Mouse (Mus musculus) hindbrain, embryonic 11.5 days (tissue): Measurements from ENCODE around the gene Grk6. TPM values are rescaled to one million over a fixed set of nuclear protein-coding genes. Genes with fewer than 3 reads are reported as not detected.
A peak's percentile ranks its signal among the peaks of the same experiment; 100 is the strongest.

ENCODE experiments used
- ATAC-seq: fragments of 200-750 bp; cut with Nextera tagmentation; 2 replicates; pipeline ENCODE4 v1.8.0; 2017; ENCODE audit warnings: mild to moderate bottlenecking, moderate TSS enrichment, moderate library complexity; ENCODE audit not compliant: low FRiP score
- DNase-seq: peaks from one replicate; pipeline ENCODE4 v3.0.0-alpha.2; 2015; ENCODE audit warnings: low spot score
- H3K27ac ChIP-seq: fragments of 300-500 bp; sonication (generic); 2 replicates; pipeline ENCODE4 v1.5.1; 2014; ENCODE audit warnings: mild to moderate bottlenecking, low read depth, low read length
- H3K27me3 ChIP-seq: fragments of 300-500 bp; sonication (generic); 2 replicates; pipeline ENCODE4 v1.6.1; 2014; ENCODE audit warnings: mild to moderate bottlenecking, low read length, moderate library complexity, mixed read lengths; ENCODE audit not compliant: control insufficient read depth, insufficient read depth
- H3K36me3 ChIP-seq: fragments of 300-500 bp; sonication (generic); 2 replicates; pipeline ENCODE4 v1.6.1; 2014; ENCODE audit warnings: mild to moderate bottlenecking, low read length, moderate library complexity, mixed read lengths; ENCODE audit not compliant: control insufficient read depth, insufficient read depth
- H3K4me1 ChIP-seq: fragments of 300-500 bp; sonication (generic); replicated peaks from 2 replicates; pipeline ENCODE4 v1.6.1; 2014; ENCODE audit warnings: low read length, mixed read lengths; ENCODE audit not compliant: control insufficient read depth, insufficient read depth
- H3K4me2 ChIP-seq: fragments of 300-500 bp; sonication (generic); replicated peaks from 2 replicates; pipeline ENCODE4 v1.6.1; 2014; ENCODE audit warnings: mild to moderate bottlenecking, low read depth, low read length
- H3K4me3 ChIP-seq: fragments of 300-500 bp; sonication (generic); 2 replicates; pipeline ENCODE4 v1.5.1; 2014; ENCODE audit warnings: low read depth, low read length
- H3K9ac ChIP-seq: fragments of 300-500 bp; sonication (generic); 2 replicates; pipeline ENCODE4 v1.6.1; 2014; ENCODE audit warnings: low read depth, low read length
- H3K9me3 ChIP-seq: fragments of 300-500 bp; sonication (generic); 2 replicates; pipeline ENCODE4 v1.6.1; 2016; ENCODE audit warnings: low read length; ENCODE audit not compliant: control insufficient read depth
- WGBS: fragments of 180-500 bp; shearing (Covaris S2); extraction: QIAGEN DNeasy Blood & Tissue Kit; methylation state at CpG from one replicate; pipeline ENCODE4 v1.1.7; 2014; 5-methylcytosine and 5-hydroxymethylcytosine counted together
- polyA plus RNA-seq: library from polyadenylated mRNA; unstranded; fragments of >200 nt; fragmentation: Nextera tagmentation; extraction: Ambion mirVana; gene quantifications from 2 replicates; pipeline ENCODE4 v1.2.1, GENCODE M21; 2014

Gene Grk6
- polyA plus RNA-seq, 1 experiment from 2014 or later, result 37.6 TPM

DNA sequence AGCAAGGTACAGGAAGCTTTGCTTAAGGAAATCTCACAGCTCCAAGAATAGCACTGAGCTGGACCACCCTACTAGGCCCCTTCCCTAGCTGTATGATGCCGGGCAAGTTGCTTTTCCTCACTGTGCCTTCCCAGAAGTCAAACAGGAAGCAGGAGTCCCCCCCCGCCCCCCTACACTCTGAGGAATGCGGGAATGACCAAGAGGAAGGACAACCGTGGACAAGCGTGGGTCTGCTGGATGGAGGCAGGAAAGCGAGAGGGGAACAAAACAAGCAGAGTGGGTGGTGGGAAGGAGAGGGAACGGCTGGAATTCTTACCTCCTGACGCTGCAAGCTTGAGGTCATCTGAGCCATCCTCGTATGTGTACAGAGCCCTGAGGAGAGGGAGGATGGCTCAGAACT lies 38.2 kb downstream of the Grk6 start:
- Histone ChIP-seq H3K27me3 (no peaks in the 10 kb centered on the region), H3K9me3 (no peaks in the 10 kb centered on the region), H3K9ac (no peak overlapping the region), H3K4me3 (peak overlapping the region; percentile 4; the same call in 1 of the 2 replicates), H3K36me3 (peaks cover 24% of the 10 kb centered on the region), H3K27ac (peak overlapping the region; percentile 99), H3K4me1 (peaks cover 31% of the 10 kb centered on the region), H3K4me2 (peak overlapping the region; percentile 26)
- ATAC-seq (no peak), DNase-seq (no peak)
- WGBS, result 56% methylated on average over 9 of the region's 9 CpGs

DNA sequence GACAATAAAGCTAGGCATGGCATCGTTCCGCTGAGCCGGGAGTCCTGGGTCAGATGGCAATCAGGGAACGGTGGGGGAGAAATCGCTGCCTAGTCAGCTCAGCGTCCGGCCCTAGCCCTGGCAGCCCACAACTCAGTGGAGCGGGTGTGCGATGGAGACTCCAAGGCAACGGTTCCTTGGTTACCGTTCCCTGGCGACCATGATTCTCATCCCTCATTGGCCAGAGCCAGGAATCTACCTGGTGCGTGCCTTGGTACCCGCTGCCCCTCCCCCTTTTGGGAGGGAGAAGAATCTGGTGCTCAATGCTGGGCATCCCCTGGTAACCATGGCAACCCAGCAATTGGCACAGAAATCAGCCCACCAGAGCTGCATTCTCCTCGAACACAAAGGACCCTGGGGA lies 38.7 kb downstream of the Grk6 start:
- peak overlapping the region; percentile 96 for H3K4me2 ChIP-seq
- peak overlapping the region; percentile 4; the same call in 1 of the 2 replicates for H3K4me3 ChIP-seq
- 23% methylated on average over 13 of the region's 15 CpGs for WGBS
- no peaks in the 10 kb centered on the region for H3K9me3 ChIP-seq
- no peaks in the 10 kb centered on the region for H3K27me3 ChIP-seq
- peak overlapping the region; percentile 99 for H3K27ac ChIP-seq
- no peak overlapping the region for H3K9ac ChIP-seq
- peak; percentile 31; the same call in 1 of the 2 replicates for ATAC-seq
- peak; percentile 88 for DNase-seq
- peaks cover 31% of the 10 kb centered on the region for H3K4me1 ChIP-seq
- H3K36me3 ChIP-seq, result peaks cover 24% of the 10 kb centered on the region

DNA sequence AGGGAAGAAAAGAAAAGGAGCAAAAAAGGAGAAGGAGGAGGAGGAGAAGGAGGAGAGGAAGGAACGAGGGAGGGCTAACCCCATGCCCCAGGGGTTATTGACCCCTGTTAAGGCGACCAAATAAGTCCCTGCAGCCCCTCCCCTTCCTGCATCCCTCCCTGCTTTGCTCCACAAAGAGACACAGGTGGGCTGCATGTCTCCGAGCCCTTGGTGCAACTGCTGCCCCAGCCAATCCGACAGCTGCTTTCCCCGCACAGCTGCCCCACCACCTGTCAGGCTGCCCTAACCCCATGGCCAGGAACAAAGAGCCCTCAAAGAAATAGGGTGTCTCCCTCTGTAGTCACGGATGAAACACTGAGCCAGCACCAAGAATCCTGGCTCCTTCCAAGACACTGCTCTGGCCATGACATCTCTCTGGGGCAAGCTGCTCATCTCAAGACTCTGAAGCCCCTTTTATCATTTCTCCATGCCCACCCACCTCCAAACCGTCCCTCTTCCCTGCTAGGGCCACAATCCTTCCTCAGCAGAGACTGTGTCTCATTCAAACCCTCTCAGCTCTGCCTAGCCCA lies 39.7 kb downstream of the Grk6 start:
- Histone ChIP-seq H3K36me3 (peaks cover 18% of the 10 kb centered on the region), H3K27ac (peak overlapping the region; percentile 99), H3K9ac (peak overlapping the region; percentile 100), H3K4me3 (peak overlapping the region; percentile 99), H3K27me3 (no peaks in the 10 kb centered on the region), H3K4me2 (peak overlapping the region; percentile 96), H3K4me1 (peaks cover 28% of the 10 kb centered on the region), H3K9me3 (no peaks in the 10 kb centered on the region)
- 19% methylated on average over 7 of the region's 7 CpGs for WGBS
- ATAC-seq (no peak), DNase-seq (peak; percentile 37)

DNA sequence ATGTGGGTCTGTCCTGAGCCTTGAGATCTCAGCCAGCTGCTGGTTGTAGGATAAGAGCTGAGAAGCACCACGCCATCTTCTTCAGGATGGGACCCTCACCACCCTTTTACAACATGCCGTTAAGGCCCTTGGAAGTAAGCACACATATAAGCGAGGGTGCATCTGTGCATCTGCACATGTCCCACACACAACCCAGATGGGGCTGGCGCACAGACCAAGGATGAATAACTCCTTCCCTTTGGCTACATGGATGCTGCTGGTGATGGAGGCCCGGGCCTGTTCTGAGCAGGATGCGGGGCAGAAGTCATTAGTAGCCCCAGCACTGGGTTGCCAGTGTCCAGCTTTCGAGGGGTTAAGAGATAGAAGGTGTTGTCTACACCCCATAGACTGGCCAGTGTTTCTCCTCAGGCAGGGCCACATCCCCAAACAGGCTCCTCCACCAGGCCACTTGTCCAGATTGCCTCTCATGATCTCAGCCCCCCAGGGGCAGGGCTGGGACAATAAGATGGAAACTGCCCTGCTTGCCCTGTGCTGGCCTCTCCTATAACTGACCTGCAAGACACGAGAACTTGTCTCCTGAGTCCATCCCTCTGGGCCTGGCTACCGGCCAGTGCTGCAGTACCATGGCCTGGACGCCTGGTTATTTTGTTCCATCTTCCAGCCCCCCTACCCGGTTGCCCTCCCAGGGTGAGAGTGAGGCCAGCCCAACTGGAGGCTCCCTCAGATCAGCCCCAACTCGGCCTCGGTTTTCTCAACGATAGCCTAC lies 41.3 kb downstream of the Grk6 start:
- DNase-seq (peak; percentile 50), ATAC-seq (no peak)
- Histone ChIP-seq H3K9ac (peak overlapping the region; percentile 100), H3K9me3 (no peaks in the 10 kb centered on the region), H3K4me1 (peaks cover 28% of the 10 kb centered on the region), H3K27ac (peak overlapping the region; percentile 99), H3K27me3 (no peaks in the 10 kb centered on the region), H3K36me3 (peaks cover 8% of the 10 kb centered on the region), H3K4me3 (peak overlapping the region; percentile 99), H3K4me2 (peak overlapping the region; percentile 96)
- 38% methylated on average over 14 of the region's 14 CpGs for WGBS

DNA sequence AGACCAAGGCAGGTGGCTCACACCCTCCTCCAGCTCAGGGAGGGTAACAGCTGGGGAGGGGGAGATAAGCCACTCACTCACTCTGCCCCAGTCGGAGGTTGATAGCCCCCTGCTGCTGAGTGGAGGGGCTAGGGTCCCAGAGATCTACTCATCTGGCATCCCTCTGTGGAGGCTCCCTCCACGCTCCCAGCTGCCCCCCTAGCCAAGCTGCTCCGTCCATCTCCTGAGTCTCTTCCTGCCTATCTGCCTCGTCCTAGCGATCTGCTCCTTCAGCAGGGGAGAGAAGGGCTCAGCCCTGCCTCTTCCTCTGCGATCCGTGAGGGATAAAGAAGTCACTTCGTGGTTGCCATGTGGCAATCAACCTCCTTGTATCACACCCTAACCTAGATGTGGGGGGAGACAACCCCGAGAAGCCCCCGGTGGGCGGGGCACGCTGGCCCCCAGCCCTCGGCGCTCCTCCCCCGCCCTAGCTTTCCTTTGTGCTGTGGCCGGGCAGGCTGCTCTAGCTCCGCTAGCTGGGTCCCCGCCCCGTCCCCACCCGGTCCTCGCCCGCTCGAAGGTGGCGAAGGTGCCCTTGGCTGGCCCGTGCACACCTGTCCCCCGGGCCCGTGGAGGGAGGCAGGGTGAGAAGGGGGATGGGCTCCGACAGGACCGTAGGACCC lies 42.2 kb downstream of the Grk6 start:
- WGBS, result 0% methylated on average over 24 of the region's 29 CpGs
- H3K9ac ChIP-seq, result peak overlapping the region; percentile 100
- peak overlapping the region; percentile 99 for H3K27ac ChIP-seq
- peak; percentile 58 for ATAC-seq
- H3K27me3 ChIP-seq, result no peaks in the 10 kb centered on the region
- no peaks in the 10 kb centered on the region for H3K9me3 ChIP-seq
- H3K4me1 ChIP-seq, result peaks cover 28% of the 10 kb centered on the region
- DNase-seq, result peak; percentile 76
- peak overlapping the region; percentile 99 for H3K4me3 ChIP-seq
- H3K4me2 ChIP-seq, result peak overlapping the region; percentile 96
- H3K36me3 ChIP-seq, result peaks cover 8% of the 10 kb centered on the region; the same call in 1 of the 2 replicates

DNA sequence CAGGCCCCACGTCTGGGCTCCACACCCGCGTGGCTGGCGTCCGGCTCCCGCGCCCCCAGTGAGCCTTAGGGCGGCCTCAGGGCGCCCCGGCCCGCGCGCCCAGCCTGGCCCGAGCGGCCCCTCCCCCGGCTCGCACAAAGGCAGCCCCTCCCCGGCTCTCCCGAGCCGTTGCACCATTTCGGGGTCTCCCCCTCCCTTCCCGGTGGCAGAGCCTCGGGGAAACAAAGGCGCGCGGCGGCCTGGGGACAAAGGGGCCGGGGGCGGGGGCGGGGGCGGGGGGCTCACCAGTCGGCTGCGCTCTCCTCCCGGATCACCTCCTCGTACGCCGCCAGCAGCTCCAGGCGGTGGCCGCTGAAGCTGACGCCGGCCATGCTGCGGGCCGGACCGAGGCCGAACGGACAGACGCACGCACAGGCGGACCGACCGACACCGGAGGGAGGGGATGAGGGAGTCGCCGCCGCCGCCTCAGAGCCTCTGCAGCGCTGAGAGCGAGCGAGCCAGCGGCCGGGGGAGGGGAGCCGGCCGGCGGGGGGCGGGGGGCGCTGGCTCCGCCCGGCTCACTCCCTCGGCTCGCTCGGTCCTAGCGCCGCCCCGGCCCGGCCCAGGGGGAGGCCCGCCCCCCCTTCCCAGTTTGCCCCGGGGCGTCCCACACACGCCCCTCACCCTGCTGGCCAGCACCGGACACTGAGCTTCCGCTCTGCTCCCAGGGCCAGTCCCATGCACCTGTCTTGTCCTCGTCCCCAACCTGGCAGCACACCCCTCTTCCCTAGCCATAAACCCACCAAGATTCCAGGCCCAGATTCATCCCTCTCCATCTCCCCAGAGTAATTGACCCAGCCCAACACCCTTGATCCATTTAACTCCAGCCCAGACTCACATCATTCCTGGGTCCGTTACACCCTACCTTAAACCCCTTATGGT lies 43.0 kb downstream of the Grk6 start, which contains the start of gene Dbn1:
Gene Dbn1 (minus strand): TSS at position 534 of the 921 bp plus-strand sequence.
- Histone ChIP-seq H3K9me3 (no peaks in the 10 kb centered on the region), H3K27ac (peak within 1 kb of the TSS; percentile 99), H3K4me1 (peaks cover 26% of the 10 kb centered on the region), H3K9ac (peak within 1 kb of the TSS; percentile 100), H3K36me3 (0 out of 2 replicates have a peak, but pooled peaks cover 2% of the 10 kb centered on the region), H3K4me3 (peak within 1 kb of the TSS; percentile 99), H3K4me2 (peak within 1 kb of the TSS; percentile 96), H3K27me3 (no peaks in the 10 kb centered on the region)
- DNase-seq (peak; percentile 87), ATAC-seq (peak; percentile 84)
- WGBS, result 1% methylated on average over 45 of the region's 83 CpGs

DNA sequence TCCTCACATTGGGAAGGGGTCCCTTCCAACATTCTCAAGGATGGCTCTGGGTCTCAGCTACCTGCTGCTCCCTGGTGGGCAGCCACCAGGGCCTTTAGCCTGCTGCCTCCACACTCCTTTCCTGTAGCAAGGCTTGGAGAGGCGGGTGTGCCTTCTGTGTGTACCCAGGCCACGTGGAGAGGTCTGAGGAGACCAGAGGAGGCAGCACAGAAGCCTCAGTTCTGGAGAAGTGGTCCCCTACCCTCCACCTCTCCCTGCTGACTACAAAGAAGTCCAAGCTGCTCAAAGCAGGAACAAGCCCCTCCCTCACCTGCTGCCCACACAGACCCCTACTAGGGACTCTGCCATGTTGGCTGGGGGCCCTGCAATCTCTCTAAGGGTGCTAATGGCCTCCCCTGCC lies 49.4 kb downstream of the Grk6 start:
- DNase-seq, result no peak
- no peak for ATAC-seq
- Histone ChIP-seq H3K9me3 (no peaks in the 10 kb centered on the region), H3K9ac (no peak overlapping the region), H3K27me3 (no peaks in the 10 kb centered on the region), H3K27ac (no peak overlapping the region), H3K4me1 (peaks cover 9% of the 10 kb centered on the region; the same call in 1 of the 2 replicates), H3K36me3 (no peaks in the 10 kb centered on the region), H3K4me2 (no peak overlapping the region), H3K4me3 (no peak overlapping the region)
- 36% methylated on average over 2 of the region's 2 CpGs for WGBS
